Mouse (Mus musculus) forebrain, embryonic 12.5 days (tissue): ENCODE measurements around the gene Psmb6. TPM values are rescaled to one million over a fixed set of nuclear protein-coding genes. Genes with fewer than 3 reads are reported as not detected.
"Not testable (repeated sequence)": the region's sequence is repeated elsewhere in the genome, so short reads cannot be mapped to it uniquely, and the experiment has no call there.

Experiments used
- ATAC-seq: fragments of 200-750 bp; cut with Nextera tagmentation; 2 replicates; pipeline ENCODE4 v1.8.0; 2017; ENCODE audit warnings: moderate TSS enrichment; ENCODE audit not compliant: low FRiP score
- H3K27ac ChIP-seq: fragments of 300-500 bp; sonication (generic); 2 replicates; pipeline ENCODE4 v1.5.1; 2016; ENCODE audit warnings: mild to moderate bottlenecking
- H3K27me3 ChIP-seq: fragments of 300-500 bp; sonication (generic); 2 replicates; pipeline ENCODE4 v1.6.1; 2016; ENCODE audit warnings: mild to moderate bottlenecking
- H3K36me3 ChIP-seq: fragments of 300-500 bp; sonication (generic); replicated peaks from 2 replicates; pipeline ENCODE4 v1.6.1; 2016; ENCODE audit warnings: mild to moderate bottlenecking
- H3K4me1 ChIP-seq: fragments of 300-500 bp; sonication (generic); 2 replicates; pipeline ENCODE4 v1.6.1; 2016
- H3K4me2 ChIP-seq: fragments of 300-500 bp; sonication (generic); 2 replicates; pipeline ENCODE4 v1.6.1; 2016; ENCODE audit warnings: mild to moderate bottlenecking, moderate library complexity
- H3K4me3 ChIP-seq: fragments of 300-500 bp; sonication (generic); replicated peaks from 2 replicates; pipeline ENCODE4 v1.5.1; 2016; ENCODE audit warnings: mild to moderate bottlenecking
- H3K9ac ChIP-seq: fragments of 300-500 bp; sonication (generic); 2 replicates; pipeline ENCODE4 v1.6.1; 2016; ENCODE audit warnings: mild to moderate bottlenecking
- H3K9me3 ChIP-seq: fragments of 300-500 bp; sonication (generic); 2 replicates; pipeline ENCODE4 v1.6.1; 2016
- WGBS: fragments of 180-500 bp; shearing (Covaris S2); methylation state at CpG from one replicate; pipeline ENCODE4 v1.1.7; 2016; 5-methylcytosine and 5-hydroxymethylcytosine counted together
- polyA plus RNA-seq: library from polyadenylated mRNA; unstranded; fragments of >200 nt; fragmentation: Nextera tagmentation; extraction: Ambion mirVana; gene quantifications from 2 replicates; pipeline ENCODE4 v1.2.1, GENCODE M21; 2016

Gene Psmb6
- polyA plus RNA-seq, 1 experiment from 2014 or later, result 788 TPM

GRCm38 (mm10) chr11:70511242-70511641 lies 13.9 kb upstream of the Psmb6 start:
- Histone ChIP-seq H3K27ac (no peak overlapping the region), H3K36me3 (no peaks in the 10 kb centered on the region), H3K4me2 (no peak overlapping the region), H3K4me3 (no peak overlapping the region), H3K9me3 (no peaks in the 10 kb centered on the region), H3K27me3 (peaks cover 24% of the 10 kb centered on the region), H3K9ac (no peak overlapping the region), H3K4me1 (peaks cover 5% of the 10 kb centered on the region; the same call in 1 of the 2 replicates)
- 85% methylated on average over 2 of the region's 2 CpGs for WGBS
- no peak for ATAC-seq

GRCm38 (mm10) chr11:70511825-70512224 lies 13.3 kb upstream of the Psmb6 start:
- no peaks in the 10 kb centered on the region for H3K9me3 ChIP-seq
- WGBS, result 90% methylated on average over 7 of the region's 7 CpGs
- no peak overlapping the region for H3K9ac ChIP-seq
- no peak overlapping the region for H3K4me2 ChIP-seq
- H3K4me1 ChIP-seq, result peaks cover 5% of the 10 kb centered on the region; the same call in 1 of the 2 replicates
- no peak for ATAC-seq
- peaks cover 24% of the 10 kb centered on the region for H3K27me3 ChIP-seq
- H3K4me3 ChIP-seq, result no peak overlapping the region
- no peak overlapping the region for H3K27ac ChIP-seq
- no peaks in the 10 kb centered on the region for H3K36me3 ChIP-seq

GRCm38 (mm10) chr11:70512709-70513342 lies 12.3 kb upstream of the Psmb6 start:
- Histone ChIP-seq H3K4me1 (peaks cover 5% of the 10 kb centered on the region; the same call in 1 of the 2 replicates), H3K4me2 (no peak overlapping the region), H3K9me3 (no peaks in the 10 kb centered on the region), H3K27ac (no peak overlapping the region), H3K4me3 (no peak overlapping the region), H3K36me3 (no peaks in the 10 kb centered on the region), H3K9ac (no peak overlapping the region), H3K27me3 (peaks cover 24% of the 10 kb centered on the region)
- 85% methylated on average over 7 of the region's 7 CpGs for WGBS
- no peak for ATAC-seq

- Histone ChIP-seq H3K27me3 (peaks cover 24% of the 10 kb centered on the region), H3K9ac (no peak overlapping the region), H3K9me3 (no peaks in the 10 kb centered on the region), H3K4me2 (no peak overlapping the region), H3K27ac (no peak overlapping the region), H3K4me3 (no peak overlapping the region), H3K36me3 (no peaks in the 10 kb centered on the region), H3K4me1 (peaks cover 5% of the 10 kb centered on the region; the same call in 1 of the 2 replicates)
- ATAC-seq, result no peak
- 58% methylated on average over 11 of the region's 11 CpGs for WGBS
These were observed 11.6 kb upstream of the Psmb6 start for GRCm38 (mm10) chr11:70513520-70513919.

- Histone ChIP-seq H3K4me3 (no peak within 1 kb of the TSS), H3K4me1 (peaks cover 5% of the 10 kb centered on the region; the same call in 1 of the 2 replicates), H3K9me3 (no peaks in the 10 kb centered on the region), H3K9ac (no peak within 1 kb of the TSS), H3K36me3 (no peaks in the 10 kb centered on the region), H3K27me3 (peaks cover 26% of the 10 kb centered on the region), H3K27ac (no peak within 1 kb of the TSS), H3K4me2 (no peak within 1 kb of the TSS)
- ATAC-seq, result no peak
- WGBS, result 91% methylated on average over 7 of the region's 7 CpGs
These were observed 10.9 kb upstream of the Psmb6 start, which contains the start of gene Vmo1 for GRCm38 (mm10) chr11:70514288-70514687. TSS of gene Vmo1 (minus strand) at chr11:70514616.

GRCm38 (mm10) chr11:70516352-70516751 lies 8.8 kb upstream of the Psmb6 start:
- Histone ChIP-seq H3K9ac (no peak overlapping the region), H3K27me3 (peaks cover 25% of the 10 kb centered on the region), H3K9me3 (no peaks in the 10 kb centered on the region), H3K4me2 (no peak overlapping the region), H3K4me1 (peaks cover 9% of the 10 kb centered on the region), H3K27ac (no peak overlapping the region), H3K36me3 (no peaks in the 10 kb centered on the region), H3K4me3 (no peak overlapping the region)
- 35% methylated on average over 2 of the region's 2 CpGs for WGBS
- ATAC-seq, result no peak

GRCm38 (mm10) chr11:70518436-70518835 lies 6.7 kb upstream of the Psmb6 start:
- WGBS, result 67% methylated on average over 1 of the region's 1 CpGs
- H3K4me2 ChIP-seq, result no peak overlapping the region
- H3K9me3 ChIP-seq, result no peaks in the 10 kb centered on the region
- no peak overlapping the region for H3K4me3 ChIP-seq
- H3K9ac ChIP-seq, result no peak overlapping the region
- H3K36me3 ChIP-seq, result no peaks in the 10 kb centered on the region
- H3K27me3 ChIP-seq, result peaks cover 16% of the 10 kb centered on the region
- no peak overlapping the region for H3K27ac ChIP-seq
- H3K4me1 ChIP-seq, result peaks cover 9% of the 10 kb centered on the region
- no peak for ATAC-seq

- WGBS, result 79% methylated on average over 10 of the region's 10 CpGs
- ATAC-seq, result no peak
These were observed 6.2 kb upstream of the Psmb6 start, which contains the start of gene Gltpd2 for GRCm38 (mm10) chr11:70518923-70519322. TSS of gene Gltpd2 (plus strand) at chr11:70519196.

GRCm38 (mm10) chr11:70520178-70520769 lies 4.9 kb upstream of the Psmb6 start:
- ATAC-seq, result no peak; the same call in 1 of the 2 replicates

More at GRCm38 (mm10) chr11:70518923-70519322, 6.2 kb upstream of the Psmb6 start, which contains the start of gene Gltpd2:
- Histone ChIP-seq H3K9ac (peak within 1 kb of the TSS; percentile 48), H3K27ac (no peak within 1 kb of the TSS), H3K36me3 (no peaks in the 10 kb centered on the region), H3K4me2 (peak within 1 kb of the TSS; percentile 43), H3K4me1 (peaks cover 9% of the 10 kb centered on the region), H3K4me3 (peak within 1 kb of the TSS; percentile 18), H3K9me3 (no peaks in the 10 kb centered on the region), H3K27me3 (peaks cover 14% of the 10 kb centered on the region)

GRCm38 (mm10) chr11:70523306-70523989 lies 1.7 kb upstream of the Psmb6 start:
- 88% methylated on average over 8 of the region's 8 CpGs for WGBS
- H3K9ac ChIP-seq, H3K4me3 ChIP-seq, H3K4me2 ChIP-seq, H3K9me3 ChIP-seq, ATAC-seq, H3K27ac ChIP-seq: not testable (repeated sequence)
- H3K4me1 ChIP-seq, result peaks cover 20% of the 10 kb centered on the region
- H3K36me3 ChIP-seq, result peaks cover 23% of the 10 kb centered on the region
- peaks cover 14% of the 10 kb centered on the region for H3K27me3 ChIP-seq

More at GRCm38 (mm10) chr11:70520178-70520769, 4.9 kb upstream of the Psmb6 start:
- Histone ChIP-seq H3K4me3 (peak overlapping the region; percentile 18), H3K27ac (no peak overlapping the region), H3K27me3 (peaks cover 14% of the 10 kb centered on the region), H3K36me3 (no peaks in the 10 kb centered on the region), H3K9me3 (no peaks in the 10 kb centered on the region), H3K4me1 (peaks cover 9% of the 10 kb centered on the region), H3K4me2 (peak overlapping the region; percentile 43), H3K9ac (peak overlapping the region; percentile 48)
- 16% methylated on average over 41 of the region's 41 CpGs for WGBS

GRCm38 (mm10) chr11:70524782-70525181 lies 385 bp upstream of the Psmb6 start:
- no peak overlapping the region for H3K27ac ChIP-seq
- 0 out of 2 replicates have a peak overlapping the region, but pooled peaks have one; percentile 33 for H3K9ac ChIP-seq
- H3K4me3 ChIP-seq, result peak overlapping the region; percentile 72
- ATAC-seq, result no peak; the same call in 1 of the 2 replicates
- H3K9me3 ChIP-seq, result no peaks in the 10 kb centered on the region
- peaks cover 19% of the 10 kb centered on the region for H3K4me1 ChIP-seq
- peaks cover 35% of the 10 kb centered on the region for H3K36me3 ChIP-seq
- WGBS, result 9% methylated on average over 8 of the region's 8 CpGs
- H3K4me2 ChIP-seq, result peak overlapping the region; percentile 53
- peaks cover 3% of the 10 kb centered on the region for H3K27me3 ChIP-seq

GRCm38 (mm10) chr11:70525726-70526125 lies 559 bp downstream of the Psmb6 start:
- 2% methylated on average over 12 of the region's 12 CpGs for WGBS
- ATAC-seq, result peak; percentile 52; the same call in 1 of the 2 replicates
- Histone ChIP-seq H3K27me3 (no peaks in the 10 kb centered on the region), H3K4me1 (peaks cover 11% of the 10 kb centered on the region), H3K9me3 (no peaks in the 10 kb centered on the region), H3K4me2 (peak overlapping the region; percentile 84), H3K4me3 (peak overlapping the region; percentile 72), H3K27ac (no peak overlapping the region), H3K36me3 (peaks cover 35% of the 10 kb centered on the region), H3K9ac (peak overlapping the region; percentile 81)
